Mouse (Mus musculus): ENCODE results near the gene Adap2. TPM values are rescaled to one million over a fixed set of nuclear protein-coding genes. Genes with fewer than 3 reads are reported as not detected.
"Not testable (repeated sequence)": the region's sequence is repeated elsewhere in the genome, so short reads cannot be mapped to it uniquely, and the experiment has no call there.

Adap2 gene
- polyA plus RNA-seq, 1 experiment: 0.04 TPM

DNA sequence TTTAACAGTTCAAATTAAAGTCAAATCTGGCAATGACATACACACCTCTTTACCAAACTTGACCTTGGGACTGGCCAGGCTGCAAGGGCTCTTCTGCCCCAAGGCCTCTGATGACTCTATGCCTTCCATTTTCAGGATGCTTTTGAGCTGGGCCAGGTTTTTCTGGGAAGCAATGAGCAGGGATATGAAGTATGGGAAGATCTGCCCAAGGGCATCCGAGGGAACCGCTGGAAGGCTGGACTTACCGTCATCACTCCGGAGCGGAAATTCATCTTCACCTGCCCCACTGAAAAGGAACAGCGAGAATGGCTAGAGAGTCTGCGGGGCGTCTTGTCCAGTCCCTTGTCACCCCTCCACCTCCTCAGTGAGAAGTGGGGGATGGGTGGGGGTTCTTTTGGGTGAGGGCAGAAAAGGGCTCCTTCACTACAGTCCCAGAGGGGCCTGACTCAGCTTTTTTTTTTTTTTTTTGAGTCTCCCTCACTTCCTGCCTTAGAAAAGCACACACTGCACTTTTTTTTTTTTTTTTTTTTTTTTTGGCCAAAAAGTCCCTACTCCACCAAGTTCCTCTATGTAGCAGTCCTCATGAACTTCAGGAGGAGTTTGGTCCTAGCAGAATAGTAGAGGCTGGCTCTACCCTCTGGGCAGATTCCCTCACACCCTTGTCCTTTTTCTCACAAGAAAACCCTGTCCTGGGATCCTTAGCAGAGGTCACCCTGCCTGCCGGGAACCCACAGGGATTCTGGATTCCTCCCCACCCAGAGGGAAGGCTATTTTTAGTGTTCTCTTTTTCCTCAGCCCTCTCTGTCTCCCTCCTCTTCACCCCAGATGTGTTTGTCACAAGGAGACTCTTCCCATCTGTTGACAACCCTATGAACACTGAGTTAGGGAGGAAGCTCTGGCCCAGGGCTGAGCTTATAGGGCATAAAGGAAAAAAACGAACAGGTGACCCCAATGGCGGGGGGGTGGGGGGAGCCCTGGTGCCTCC lies 23.3 kb downstream of the Adap2 start:
- Histone ChIP-seq H3K4me3 (ENCODE audit: insufficient read depth, poor library complexity, severe bottlenecking) (no peak overlapping the region), H3ac (ENCODE audit: control insufficient read depth, insufficient read length, low read depth) (no peak overlapping the region), H3K27me3 (ENCODE audit: control insufficient read depth, insufficient read depth, insufficient read length) (no peaks in the 10 kb centered on the region), H3K79me3 (ENCODE audit: low read depth) (no peaks in the 10 kb centered on the region), H3K36me3 (ENCODE audit: control insufficient read depth, insufficient read depth) (no peaks in the 10 kb centered on the region), H3K79me2 (ENCODE audit: control insufficient read depth, insufficient read depth) (no peaks in the 10 kb centered on the region)
- TF ChIP-seq CEBPB (IDR thresholded peaks at IDR 0.05; ENCODE audit: low read depth) (no peak), FOSL1 (IDR thresholded peaks at IDR 0.05; ENCODE audit: insufficient read depth, low read length, poor library complexity, severe bottlenecking) (no peak), MAX (IDR thresholded peaks at IDR 0.05) (no peak), MYOD1 (IDR thresholded peaks at IDR 0.05; ENCODE audit: control insufficient read depth, insufficient read length, low read depth) (no peak), CTCF (IDR thresholded peaks at IDR 0.05; ENCODE audit: control insufficient read depth, insufficient read depth, insufficient read length) (no peak), MYOG (IDR thresholded peaks at IDR 0.05; ENCODE audit: control insufficient read depth, extremely low read depth, insufficient read length) (no peak), USF1 (IDR thresholded peaks at IDR 0.05; ENCODE audit: low read depth) (no peak)

DNA sequence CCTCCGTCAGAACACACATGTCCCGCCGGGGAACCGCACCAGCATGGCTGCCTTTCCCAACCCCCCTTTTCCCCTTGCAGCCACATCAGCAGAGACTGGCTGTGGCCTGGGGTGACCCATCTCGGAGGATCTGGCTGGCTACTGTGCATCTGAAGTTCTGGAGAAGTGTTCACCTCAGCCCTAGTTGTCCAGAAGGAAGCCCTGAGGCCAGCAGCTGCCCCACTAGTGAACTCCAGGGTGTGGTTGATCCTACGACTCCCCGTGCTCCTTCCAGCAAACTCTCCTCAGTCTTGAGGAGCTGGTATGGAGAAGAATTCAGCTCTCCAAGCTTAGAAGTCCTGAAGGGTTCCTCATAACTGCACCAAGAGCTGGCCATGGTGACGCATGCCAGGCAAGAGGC lies 24.4 kb downstream of the Adap2 start:
- Histone ChIP-seq H3K27me3 (ENCODE audit: control insufficient read depth, insufficient read depth, insufficient read length) (no peaks in the 10 kb centered on the region), H3K79me2 (ENCODE audit: control insufficient read depth, insufficient read depth) (no peaks in the 10 kb centered on the region), H3ac (ENCODE audit: control insufficient read depth, insufficient read length, low read depth) (no peak overlapping the region), H3K4me3 (ENCODE audit: insufficient read depth, poor library complexity, severe bottlenecking) (no peak overlapping the region), H3K79me3 (ENCODE audit: low read depth) (no peaks in the 10 kb centered on the region), H3K36me3 (ENCODE audit: control insufficient read depth, insufficient read depth) (no peaks in the 10 kb centered on the region)
- TF ChIP-seq MYOD1 (IDR thresholded peaks at IDR 0.05; ENCODE audit: control insufficient read depth, insufficient read length, low read depth) (no peak), MAX (IDR thresholded peaks at IDR 0.05) (no peak), MYOG (IDR thresholded peaks at IDR 0.05; ENCODE audit: control insufficient read depth, extremely low read depth, insufficient read length) (no peak), CTCF (IDR thresholded peaks at IDR 0.05; ENCODE audit: control insufficient read depth, insufficient read depth, insufficient read length) (no peak), CEBPB (IDR thresholded peaks at IDR 0.05; ENCODE audit: low read depth) (no peak), FOSL1 (IDR thresholded peaks at IDR 0.05; ENCODE audit: insufficient read depth, low read length, poor library complexity, severe bottlenecking) (no peak), USF1 (IDR thresholded peaks at IDR 0.05; ENCODE audit: low read depth) (no peak)

DNA sequence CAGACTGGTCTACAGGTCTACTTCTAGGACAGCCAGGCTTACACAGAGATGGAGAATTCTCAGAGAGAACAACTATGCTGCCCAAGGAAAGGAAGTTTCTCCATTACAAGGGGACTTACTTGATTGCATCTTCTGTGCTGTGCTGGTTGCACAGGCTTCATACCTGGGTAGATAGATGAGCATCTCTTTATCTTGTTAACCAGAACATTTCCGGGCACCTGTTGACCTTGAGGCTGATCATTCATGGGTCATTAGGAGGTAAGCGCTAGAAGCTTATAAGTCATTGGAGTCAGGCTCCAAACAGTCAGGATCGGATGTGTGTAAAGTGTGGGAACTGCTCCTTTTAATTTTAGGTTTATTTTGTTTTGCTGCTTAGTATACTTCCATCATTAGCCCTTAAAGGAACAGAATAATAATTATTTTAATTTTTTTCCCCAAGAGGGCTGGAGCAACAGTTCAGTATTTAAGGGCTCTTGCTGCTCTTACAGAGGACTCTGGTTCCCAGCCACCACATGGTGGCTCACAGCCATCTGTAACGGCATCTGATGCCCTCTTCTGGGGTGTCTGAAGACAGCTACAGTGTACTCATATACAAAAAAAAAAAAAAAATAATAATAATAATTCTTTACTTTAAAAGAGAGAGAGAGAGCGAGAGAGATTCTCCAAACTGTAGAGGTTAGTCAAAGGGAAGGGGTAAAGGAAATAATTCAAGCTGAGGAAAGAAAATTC lies 27.3 kb downstream of the Adap2 start:
- no peaks in the 10 kb centered on the region for H3K36me3 ChIP-seq (ENCODE audit: control insufficient read depth, insufficient read depth)
- no peak overlapping the region for H3ac ChIP-seq (ENCODE audit: control insufficient read depth, insufficient read length, low read depth)
- no peaks in the 10 kb centered on the region for H3K27me3 ChIP-seq (ENCODE audit: control insufficient read depth, insufficient read depth, insufficient read length)
- no peak overlapping the region for H3K4me3 ChIP-seq (ENCODE audit: insufficient read depth, poor library complexity, severe bottlenecking)
- TF ChIP-seq CTCF (IDR thresholded peaks at IDR 0.05; ENCODE audit: control insufficient read depth, insufficient read depth, insufficient read length): no peak
- TF ChIP-seq CEBPB (IDR thresholded peaks at IDR 0.05; ENCODE audit: low read depth): no peak
- no peak for TF ChIP-seq MYOG (IDR thresholded peaks at IDR 0.05; ENCODE audit: control insufficient read depth, extremely low read depth, insufficient read length)
- TF ChIP-seq MYOD1 (IDR thresholded peaks at IDR 0.05; ENCODE audit: control insufficient read depth, insufficient read length, low read depth): no peak
- no peak for TF ChIP-seq MAX (IDR thresholded peaks at IDR 0.05)
- no peak for TF ChIP-seq USF1 (IDR thresholded peaks at IDR 0.05; ENCODE audit: low read depth)
- no peak for TF ChIP-seq FOSL1 (IDR thresholded peaks at IDR 0.05; ENCODE audit: insufficient read depth, low read length, poor library complexity, severe bottlenecking)
- peaks cover 11% of the 10 kb centered on the region for H3K79me2 ChIP-seq (ENCODE audit: control insufficient read depth, insufficient read depth)
- H3K79me3 ChIP-seq (ENCODE audit: low read depth): no peaks in the 10 kb centered on the region

DNA sequence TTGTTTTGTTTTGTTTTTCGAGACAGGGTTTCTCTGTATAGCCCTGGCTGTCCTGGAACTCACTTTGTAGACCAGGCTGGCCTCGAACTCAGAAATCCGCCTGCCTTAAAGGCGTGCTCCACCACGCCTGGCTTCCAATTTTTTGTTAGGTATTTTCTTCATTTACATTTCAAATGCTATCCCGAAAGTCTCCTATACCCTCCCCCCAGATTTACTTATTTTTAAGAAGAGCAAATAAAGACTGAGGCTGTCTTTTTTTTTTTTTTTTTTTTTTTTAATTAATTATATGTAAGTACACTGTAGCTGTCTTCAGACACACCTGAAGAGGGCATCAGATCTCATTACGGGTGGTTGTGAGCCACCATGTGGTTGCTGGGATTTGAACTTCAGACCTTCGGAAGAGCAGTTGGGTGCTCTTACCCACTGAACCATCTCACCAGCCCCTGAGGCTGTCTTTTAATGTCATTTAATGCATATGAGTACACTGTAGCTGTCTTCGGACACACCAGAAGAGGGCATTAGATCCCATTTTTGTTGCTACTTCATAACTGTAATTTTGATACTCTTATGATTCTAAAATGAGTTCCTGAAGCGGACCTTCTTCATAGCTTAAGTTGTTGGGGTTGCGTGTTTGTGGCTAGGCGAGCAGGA lies 29.3 kb downstream of the Adap2 start:
- peak overlapping the region; percentile 95 for H3K4me3 ChIP-seq (ENCODE audit: insufficient read depth, poor library complexity, severe bottlenecking)
- H3ac ChIP-seq (ENCODE audit: control insufficient read depth, insufficient read length, low read depth); H3K27me3 ChIP-seq (ENCODE audit: control insufficient read depth, insufficient read depth, insufficient read length); H3K79me3 ChIP-seq (ENCODE audit: low read depth); H3K36me3 ChIP-seq (ENCODE audit: control insufficient read depth, insufficient read depth): not testable (repeated sequence)
- H3K79me2 ChIP-seq (ENCODE audit: control insufficient read depth, insufficient read depth): peaks cover 11% of the 10 kb centered on the region

DNA sequence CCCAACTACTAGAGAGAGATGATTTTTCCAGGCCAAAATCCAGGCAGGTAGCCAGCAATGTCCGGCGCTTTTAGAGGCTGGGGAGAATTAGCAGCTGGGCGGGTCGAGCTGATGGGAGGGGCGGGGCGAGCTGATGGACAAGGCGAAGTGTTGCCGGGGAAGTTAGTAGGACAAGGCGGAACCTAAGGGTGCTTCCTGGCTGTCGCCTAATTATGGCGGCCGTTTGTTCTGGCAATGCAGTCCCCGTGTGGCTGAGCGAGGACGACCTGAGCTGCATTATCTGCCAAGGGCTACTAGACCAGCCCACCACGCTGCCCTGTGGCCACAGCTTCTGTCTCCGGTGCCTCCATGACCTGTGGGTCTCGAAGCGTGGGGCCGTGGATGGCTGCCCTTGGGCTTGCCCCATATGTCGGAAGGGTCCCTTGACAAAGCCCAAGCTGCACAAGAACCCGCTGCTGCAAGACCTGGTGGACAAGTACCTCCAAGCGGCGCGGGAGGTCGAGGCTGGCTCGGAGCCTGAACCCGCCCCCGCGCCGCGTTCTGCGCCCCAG lies 29.9 kb downstream of the Adap2 start, which contains the start of gene Rnf135:
TSS of gene Rnf135 (plus strand) at position 147 of the 551 bp plus-strand sequence.
- Histone ChIP-seq H3K79me2 (ENCODE audit: control insufficient read depth, insufficient read depth) (peaks cover 11% of the 10 kb centered on the region), H3ac (ENCODE audit: control insufficient read depth, insufficient read length, low read depth) (peak within 1 kb of the TSS; percentile 94), H3K27me3 (ENCODE audit: control insufficient read depth, insufficient read depth, insufficient read length) (no peaks in the 10 kb centered on the region), H3K79me3 (ENCODE audit: low read depth) (no peaks in the 10 kb centered on the region), H3K4me3 (ENCODE audit: insufficient read depth, poor library complexity, severe bottlenecking) (peak within 1 kb of the TSS; percentile 95), H3K36me3 (ENCODE audit: control insufficient read depth, insufficient read depth) (no peaks in the 10 kb centered on the region)
- TF ChIP-seq USF1 (IDR thresholded peaks at IDR 0.05; ENCODE audit: low read depth): no peak
- TF ChIP-seq MYOG (IDR thresholded peaks at IDR 0.05; ENCODE audit: control insufficient read depth, extremely low read depth, insufficient read length): no peak
- TF ChIP-seq MAX (IDR thresholded peaks at IDR 0.05): no peak
- TF ChIP-seq CTCF (IDR thresholded peaks at IDR 0.05; ENCODE audit: control insufficient read depth, insufficient read depth, insufficient read length): no peak
- no peak for TF ChIP-seq CEBPB (IDR thresholded peaks at IDR 0.05; ENCODE audit: low read depth)
- TF ChIP-seq FOSL1 (IDR thresholded peaks at IDR 0.05; ENCODE audit: insufficient read depth, low read length, poor library complexity, severe bottlenecking): no peak
- TF ChIP-seq MYOD1 (IDR thresholded peaks at IDR 0.05; ENCODE audit: control insufficient read depth, insufficient read length, low read depth): no peak

Measured in C2C12 (cell line).